Mouse (Mus musculus) cerebellum, adult 2 months (tissue): ENCODE measurements at regions not wholly inside any gene's neighbourhood (a gene's known extent, or its start where the extent isn't known, plus 50 kb on each side); places are given as distances from the start of the nearest gene placed in this dataset.

Experiments
- DNase-seq, 2 experiments: peaks; one replicate each; pipeline ENCODE4 v3.0.0; 2021
- H3K27ac ChIP-seq: fragments of 200-500 bp; 2 replicates; pipeline ENCODE4 v1.5.1; 2012; ENCODE audit warnings: low read length, control low read depth, inconsistent platforms; ENCODE audit not compliant: insufficient read depth
- H3K27me3 ChIP-seq: fragments of 200-500 bp; 2 replicates; pipeline ENCODE4 v1.6.1; 2012; ENCODE audit warnings: inconsistent platforms, mild to moderate bottlenecking, low read length, moderate library complexity; ENCODE audit not compliant: control insufficient read depth, insufficient read depth
- H3K4me1 ChIP-seq: fragments of 200-500 bp; 2 replicates; pipeline ENCODE4 v1.6.1; 2011; ENCODE audit warnings: low read length; ENCODE audit not compliant: control insufficient read depth, insufficient read depth
- H3K4me3 ChIP-seq: fragments of 200-500 bp; replicated peaks from 2 replicates; pipeline ENCODE3; 2011; ENCODE audit warnings: mild to moderate bottlenecking, low read depth, low read length, control low read depth; ENCODE audit not compliant: insufficient read depth
- CTCF ChIP-seq: fragments of 200-500 bp; IDR thresholded peaks from 2 replicates; pipeline ENCODE4 v1.5.1; 2011; ENCODE audit warnings: low read depth, mild to moderate bottlenecking, control low read depth, low read length, moderate library complexity, borderline replicate concordance; ENCODE audit not compliant: insufficient read depth
- POLR2A ChIP-seq: fragments of 200-500 bp; IDR thresholded peaks from 2 replicates; pipeline ENCODE4 v1.6.1; 2011; ENCODE audit warnings: low read length, control low read depth, borderline replicate concordance; ENCODE audit not compliant: insufficient read depth
- WGBS: fragments of 180-500 bp; shearing (Covaris S2); methylation state at CpG from one replicate; pipeline ENCODE4 v1.1.7; 2018; 5-methylcytosine and 5-hydroxymethylcytosine counted together

GRCm38 (mm10) chr12:33620391-33620790, 191.0 kb downstream of the Twistnb start:
- no peak for DNase-seq
- TF ChIP-seq CTCF (no peak), POLR2A (no peak)
- H3K4me1 ChIP-seq: no peaks in the 10 kb centered on the region
- H3K4me3 ChIP-seq: no peak overlapping the region
- H3K27ac ChIP-seq: no peak overlapping the region
- H3K27me3 ChIP-seq: no peaks in the 10 kb centered on the region
- WGBS: 92% methylated on average over 4 of the region's 4 CpGs

GRCm38 (mm10) chr12:33626092-33626882, 196.9 kb downstream of the Twistnb start:
- H3K4me3 ChIP-seq: no peak overlapping the region
- no peaks in the 10 kb centered on the region for H3K27me3 ChIP-seq
- no peaks in the 10 kb centered on the region for H3K4me1 ChIP-seq
- WGBS: 82% methylated on average over 4 of the region's 4 CpGs
- TF ChIP-seq CTCF (no peak), POLR2A (no peak)
- no peak for DNase-seq
- H3K27ac ChIP-seq: no peak overlapping the region

GRCm38 (mm10) chr12:33652597-33652996, 223.2 kb downstream of the Twistnb start:
- H3K4me1 ChIP-seq: no peaks in the 10 kb centered on the region
- H3K27me3 ChIP-seq: no peaks in the 10 kb centered on the region
- H3K27ac ChIP-seq: no peak overlapping the region
- DNase-seq: no peak
- no peak overlapping the region for H3K4me3 ChIP-seq
- 39% methylated on average over 1 of the region's 1 CpGs for WGBS
- TF ChIP-seq CTCF: no peak
- TF ChIP-seq POLR2A: no peak

GRCm38 (mm10) chr12:33675508-33675907, 246.1 kb downstream of the Twistnb start:
- 90% methylated on average over 6 of the region's 6 CpGs for WGBS
- TF ChIP-seq POLR2A (no peak), CTCF (no peak)
- DNase-seq: no peak
- H3K4me3 ChIP-seq: no peak overlapping the region
- H3K27ac ChIP-seq: no peak overlapping the region
- no peaks in the 10 kb centered on the region for H3K4me1 ChIP-seq
- H3K27me3 ChIP-seq: no peaks in the 10 kb centered on the region

GRCm38 (mm10) chr12:33692870-33693269, 235.4 kb upstream of the Ferd3l start:
- no peak overlapping the region for H3K27ac ChIP-seq
- no peak overlapping the region for H3K4me3 ChIP-seq
- DNase-seq: no peak
- TF ChIP-seq POLR2A (no peak), CTCF (no peak)
- WGBS: 86% methylated on average over 3 of the region's 3 CpGs
- H3K4me1 ChIP-seq: no peaks in the 10 kb centered on the region
- H3K27me3 ChIP-seq: no peaks in the 10 kb centered on the region

GRCm38 (mm10) chr12:33714392-33714791, 213.8 kb upstream of the Ferd3l start:
- TF ChIP-seq CTCF: no peak
- TF ChIP-seq POLR2A: no peak
- 79% methylated on average over 3 of the region's 3 CpGs for WGBS
- no peak for DNase-seq
- Histone ChIP-seq H3K4me1 (no peaks in the 10 kb centered on the region), H3K27ac (no peak overlapping the region), H3K4me3 (no peak overlapping the region), H3K27me3 (no peaks in the 10 kb centered on the region)

- Histone ChIP-seq H3K27me3 (no peaks in the 10 kb centered on the region), H3K4me3 (no peak overlapping the region), H3K4me1 (no peaks in the 10 kb centered on the region), H3K27ac (no peak overlapping the region)
- 98% methylated on average over 2 of the region's 2 CpGs for WGBS
- DNase-seq: no peak
- TF ChIP-seq POLR2A: no peak
Observed at GRCm38 (mm10) chr12:33715997-33716396, 212.2 kb upstream of the Ferd3l start.

- no peak for TF ChIP-seq CTCF
- no peak for TF ChIP-seq POLR2A
- whole genome bisulfite sequencing: 22% methylated on average over 4 of the region's 4 CpGs
- Histone ChIP-seq H3K27ac (no peak overlapping the region), H3K4me1 (no peaks in the 10 kb centered on the region), H3K27me3 (no peaks in the 10 kb centered on the region), H3K4me3 (no peak overlapping the region)
- no peak for DNase-seq
Observed at GRCm38 (mm10) chr12:33717053-33717452, 211.2 kb upstream of the Ferd3l start.
